Mouse (Mus musculus) intestine, embryonic 14.5 days (tissue): ENCODE measurements at regions not wholly inside any gene's neighbourhood (a gene's known extent, or its start where the extent isn't known, plus 50 kb on each side); places are given as distances from the start of the nearest gene placed in this dataset.

Experiments
- ATAC-seq: fragments of 200-750 bp; cut with Nextera tagmentation; replicated peaks from 2 replicates; pipeline ENCODE4 v1.8.0; 2017; ENCODE audit warnings: low read depth, moderate number of reproducible peaks, moderate TSS enrichment, moderate library complexity; ENCODE audit not compliant: low FRiP score, low TSS enrichment
- DNase-seq: peaks from one replicate; pipeline ENCODE4 v3.0.0-alpha.2; 2018; ENCODE audit warnings: low spot score
- H3K27ac ChIP-seq: fragments of 300-500 bp; sonication (generic); 2 replicates; pipeline ENCODE4 v1.5.1; 2014; ENCODE audit warnings: low read depth, mild to moderate bottlenecking, control low read depth
- H3K27me3 ChIP-seq: fragments of 300-500 bp; sonication (generic); replicated peaks from 2 replicates; pipeline ENCODE4 v1.6.1; 2014; ENCODE audit warnings: low read length, control low read depth; ENCODE audit not compliant: control insufficient read depth, insufficient read depth
- H3K36me3 ChIP-seq: fragments of 300-500 bp; sonication (generic); 2 replicates; pipeline ENCODE4 v1.6.1; 2014; ENCODE audit warnings: low read length, control low read depth; ENCODE audit not compliant: control insufficient read depth, insufficient read depth
- H3K4me1 ChIP-seq: fragments of 300-500 bp; sonication (generic); replicated peaks from 2 replicates; pipeline ENCODE4 v1.6.1; 2014; ENCODE audit warnings: low read length, control low read depth, mixed read lengths; ENCODE audit not compliant: control insufficient read depth, insufficient read depth
- H3K4me2 ChIP-seq: fragments of 300-500 bp; sonication (generic); 2 replicates; pipeline ENCODE4 v1.6.1; 2014; ENCODE audit warnings: low read length
- H3K4me3 ChIP-seq: fragments of 300-500 bp; sonication (generic); 2 replicates; pipeline ENCODE4 v1.5.1; 2014; ENCODE audit warnings: low read depth, low read length, control low read depth, mixed read lengths
- H3K9ac ChIP-seq: fragments of 300-500 bp; sonication (generic); 2 replicates; pipeline ENCODE4 v1.6.1; 2014; ENCODE audit warnings: mild to moderate bottlenecking, low read length
- H3K9me3 ChIP-seq: fragments of 300-500 bp; sonication (generic); 2 replicates; pipeline ENCODE4 v1.6.1; 2016; ENCODE audit warnings: low read length, control low read depth; ENCODE audit not compliant: control insufficient read depth
- WGBS: fragments of 180-500 bp; shearing (Covaris S2); extraction: QIAGEN DNeasy Blood & Tissue Kit; methylation state at CpG from one replicate; pipeline ENCODE4 v1.1.7; 2014; 5-methylcytosine and 5-hydroxymethylcytosine counted together

DNA sequence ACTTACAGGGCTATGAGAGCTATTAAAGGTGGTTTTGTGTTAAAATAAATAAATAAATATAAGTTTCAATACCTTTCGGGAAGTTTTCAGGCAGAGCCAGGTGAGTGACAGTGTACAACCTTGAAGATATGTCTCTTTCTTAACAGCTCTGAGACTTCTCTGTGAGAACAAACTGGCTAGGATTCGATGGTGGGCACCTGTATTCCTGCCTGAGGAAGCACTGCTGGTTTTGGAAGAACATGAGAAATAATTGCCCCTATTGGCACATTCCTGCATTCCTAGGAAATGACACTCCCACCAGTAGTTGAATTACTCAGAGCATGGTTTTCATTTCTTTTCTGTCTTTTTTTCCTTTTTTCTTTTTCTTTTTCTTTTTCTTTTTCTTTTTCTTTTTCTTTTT lies 277.8 kb upstream of the Pbx1 start:
- H3K36me3 ChIP-seq, result no peaks in the 10 kb centered on the region
- H3K9me3 ChIP-seq, result no peaks in the 10 kb centered on the region
- peak overlapping the region; percentile 42 for H3K4me2 ChIP-seq
- DNase-seq (peak; percentile 56), ATAC-seq (no peak)
- 37% methylated on average over 2 of the region's 2 CpGs for WGBS
- peak overlapping the region; percentile 92 for H3K27ac ChIP-seq
- no peaks in the 10 kb centered on the region for H3K27me3 ChIP-seq
- peak overlapping the region; percentile 16; the same call in 1 of the 2 replicates for H3K4me3 ChIP-seq
- no peak overlapping the region for H3K9ac ChIP-seq
- H3K4me1 ChIP-seq, result peaks cover 12% of the 10 kb centered on the region

- 7% methylated on average over 21 of the region's 21 CpGs for WGBS
- H3K9me3 ChIP-seq, result no peaks in the 10 kb centered on the region
- no peaks in the 10 kb centered on the region for H3K27me3 ChIP-seq
- ATAC-seq (peak; percentile 51), DNase-seq (peak; percentile 73)
- peak overlapping the region; percentile 16 for H3K4me3 ChIP-seq
- H3K9ac ChIP-seq, result peak overlapping the region; percentile 22; the same call in 1 of the 2 replicates
- peak overlapping the region; percentile 42 for H3K4me2 ChIP-seq
- peak overlapping the region; percentile 92 for H3K27ac ChIP-seq
- peaks cover 12% of the 10 kb centered on the region for H3K4me1 ChIP-seq
- H3K36me3 ChIP-seq, result no peaks in the 10 kb centered on the region
Measured at GRCm38 (mm10) chr1:168709017-168709681, 277.1 kb upstream of the Pbx1 start.

DNA sequence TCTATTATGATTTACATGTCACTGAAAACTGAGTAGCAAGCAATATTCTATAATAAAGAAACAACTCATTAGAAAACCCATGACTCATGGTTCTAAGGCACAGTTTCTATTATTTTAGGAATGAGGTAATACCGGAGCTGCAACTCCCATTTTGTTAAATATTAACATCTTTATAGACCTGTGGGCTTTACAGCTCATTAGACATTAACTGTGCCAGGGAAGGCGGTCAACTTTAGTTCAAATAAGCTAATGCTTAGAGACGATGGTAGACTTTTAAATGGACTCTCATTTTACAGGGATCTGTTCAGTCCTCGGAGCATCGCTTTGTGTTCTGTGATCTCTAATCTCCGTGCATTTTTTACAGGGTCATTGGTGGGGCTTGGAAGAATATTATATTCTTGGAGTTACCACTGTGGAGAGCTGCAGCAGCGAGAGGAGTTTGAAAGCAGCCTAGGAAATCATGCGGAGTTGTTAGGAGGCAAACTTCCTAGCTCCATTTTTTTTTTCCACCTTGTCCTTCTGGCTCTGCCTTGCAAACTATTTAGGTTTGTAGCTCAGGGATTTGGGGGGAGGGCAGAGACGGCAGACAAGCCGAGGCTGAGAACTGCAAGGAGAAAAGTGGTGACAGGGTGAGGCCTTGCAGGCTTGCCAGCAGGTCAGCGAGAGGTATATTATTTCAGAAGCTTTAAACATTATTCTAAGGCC lies 276.2 kb upstream of the Pbx1 start:
- H3K36me3 ChIP-seq, result no peaks in the 10 kb centered on the region
- peak overlapping the region; percentile 92 for H3K27ac ChIP-seq
- H3K27me3 ChIP-seq, result no peaks in the 10 kb centered on the region
- ATAC-seq (peak; percentile 88), DNase-seq (peak; percentile 65)
- 13% methylated on average over 11 of the region's 11 CpGs for WGBS
- peak overlapping the region; percentile 42 for H3K4me2 ChIP-seq
- H3K9ac ChIP-seq, result peak overlapping the region; percentile 22; the same call in 1 of the 2 replicates
- H3K9me3 ChIP-seq, result no peaks in the 10 kb centered on the region
- peak overlapping the region; percentile 8; the same call in 1 of the 2 replicates for H3K4me3 ChIP-seq
- peaks cover 12% of the 10 kb centered on the region for H3K4me1 ChIP-seq

GRCm38 (mm10) chr1:168697386-168697785 lies 265.3 kb upstream of the Pbx1 start:
- Histone ChIP-seq H3K4me3 (no peak overlapping the region), H3K36me3 (no peaks in the 10 kb centered on the region), H3K27ac (no peak overlapping the region), H3K4me1 (no peaks in the 10 kb centered on the region), H3K9me3 (no peaks in the 10 kb centered on the region), H3K9ac (no peak overlapping the region), H3K4me2 (no peak overlapping the region), H3K27me3 (no peaks in the 10 kb centered on the region)
- ATAC-seq (no peak), DNase-seq (no peak)
- WGBS, result 75% methylated on average over 1 of the region's 1 CpGs

- no peak for DNase-seq
- WGBS, result 85% methylated on average over 7 of the region's 7 CpGs
Measured at GRCm38 (mm10) chr1:168686821-168687220, 254.8 kb upstream of the Pbx1 start.

GRCm38 (mm10) chr1:168685147-168685546 lies 253.1 kb upstream of the Pbx1 start:
- Histone ChIP-seq H3K4me1 (no peaks in the 10 kb centered on the region), H3K4me3 (no peak overlapping the region), H3K9ac (no peak overlapping the region), H3K36me3 (no peaks in the 10 kb centered on the region), H3K9me3 (no peaks in the 10 kb centered on the region), H3K4me2 (no peak overlapping the region), H3K27ac (no peak overlapping the region), H3K27me3 (no peaks in the 10 kb centered on the region)
- no peak for DNase-seq
- no peak for ATAC-seq
- WGBS, result 41% methylated on average over 2 of the region's 2 CpGs

More at GRCm38 (mm10) chr1:168686821-168687220, 254.8 kb upstream of the Pbx1 start:
- Histone ChIP-seq H3K4me2 (no peak overlapping the region), H3K27me3 (no peaks in the 10 kb centered on the region), H3K4me3 (no peak overlapping the region), H3K27ac (no peak overlapping the region), H3K9me3 (no peaks in the 10 kb centered on the region), H3K36me3 (no peaks in the 10 kb centered on the region), H3K9ac (no peak overlapping the region), H3K4me1 (no peaks in the 10 kb centered on the region)
- ATAC-seq, result no peak

DNA sequence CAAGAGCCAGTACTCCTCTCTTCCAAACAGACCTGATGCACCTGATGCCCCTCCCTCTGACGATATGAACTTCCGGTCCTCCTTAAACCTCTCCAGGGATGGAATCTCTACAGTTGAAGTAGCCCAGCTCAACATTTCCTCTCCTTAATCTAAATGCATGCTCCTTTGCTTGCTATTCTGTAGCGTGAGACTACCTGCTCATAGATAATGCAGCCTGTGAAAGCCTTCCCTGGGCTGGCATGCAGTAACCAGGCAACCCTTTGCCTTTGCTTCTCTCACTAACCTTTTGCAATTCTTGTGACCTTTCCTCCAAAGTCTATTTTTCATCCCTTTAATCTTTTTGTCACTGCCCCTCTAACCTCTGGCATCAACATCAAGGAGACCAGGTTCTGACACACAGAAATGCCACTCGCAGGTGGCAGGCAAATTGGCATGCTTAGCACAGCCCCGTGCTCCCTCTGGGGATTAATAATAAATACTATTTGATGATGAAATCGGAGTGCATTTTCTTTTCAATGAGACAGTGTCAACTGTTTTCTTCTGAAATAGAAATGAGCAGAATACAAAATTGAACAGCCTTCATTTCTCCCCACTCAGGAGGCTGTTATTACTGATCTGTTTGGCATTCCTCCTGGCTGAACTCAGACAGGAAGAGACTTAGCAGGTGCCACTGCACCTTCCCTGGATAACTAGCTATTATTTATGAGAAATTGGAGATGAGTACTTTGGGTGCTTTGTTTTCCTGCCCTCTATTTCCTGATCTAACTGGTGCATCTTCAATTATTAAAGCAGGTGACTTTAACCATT lies 249.8 kb upstream of the Pbx1 start:
- Histone ChIP-seq H3K4me3 (no peak overlapping the region), H3K9me3 (no peaks in the 10 kb centered on the region), H3K4me1 (no peaks in the 10 kb centered on the region), H3K27me3 (no peaks in the 10 kb centered on the region), H3K4me2 (no peak overlapping the region), H3K27ac (no peak overlapping the region), H3K36me3 (no peaks in the 10 kb centered on the region), H3K9ac (no peak overlapping the region)
- DNase-seq (no peak), ATAC-seq (no peak)
- WGBS, result 80% methylated on average over 6 of the region's 6 CpGs

DNA sequence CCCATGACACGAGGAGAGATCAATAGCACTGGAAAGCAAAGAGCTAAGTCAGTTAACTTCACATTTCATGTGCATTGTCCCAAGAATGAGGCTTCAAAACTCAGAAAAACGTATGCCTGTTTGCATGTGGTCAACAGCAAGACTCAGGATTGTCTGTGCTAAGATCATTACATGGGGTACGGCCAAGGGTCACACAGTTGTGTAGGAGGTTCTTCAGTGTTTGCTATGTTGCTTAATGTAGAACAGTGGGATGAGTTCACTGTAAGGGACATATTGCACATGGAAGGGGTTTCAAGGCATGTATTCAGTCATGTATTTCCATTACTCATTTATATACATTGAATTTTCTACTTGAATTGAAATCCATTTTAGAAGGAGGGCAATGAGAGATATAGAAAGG lies 248.6 kb upstream of the Pbx1 start:
- no peak for ATAC-seq
- Histone ChIP-seq H3K36me3 (no peaks in the 10 kb centered on the region), H3K27ac (no peak overlapping the region), H3K27me3 (no peaks in the 10 kb centered on the region), H3K4me2 (no peak overlapping the region), H3K9ac (no peak overlapping the region), H3K9me3 (no peaks in the 10 kb centered on the region), H3K4me1 (no peaks in the 10 kb centered on the region), H3K4me3 (no peak overlapping the region)
- DNase-seq, result no peak
- 76% methylated on average over 3 of the region's 3 CpGs for WGBS
